Mouse (Mus musculus): ENCODE data around the gene Kif1b. TPM values are rescaled to one million over a fixed set of nuclear protein-coding genes. Genes with fewer than 3 reads are reported as not detected.

Gene Kif1b
- polyA plus RNA-seq, 1 experiment = 254 TPM

DNA sequence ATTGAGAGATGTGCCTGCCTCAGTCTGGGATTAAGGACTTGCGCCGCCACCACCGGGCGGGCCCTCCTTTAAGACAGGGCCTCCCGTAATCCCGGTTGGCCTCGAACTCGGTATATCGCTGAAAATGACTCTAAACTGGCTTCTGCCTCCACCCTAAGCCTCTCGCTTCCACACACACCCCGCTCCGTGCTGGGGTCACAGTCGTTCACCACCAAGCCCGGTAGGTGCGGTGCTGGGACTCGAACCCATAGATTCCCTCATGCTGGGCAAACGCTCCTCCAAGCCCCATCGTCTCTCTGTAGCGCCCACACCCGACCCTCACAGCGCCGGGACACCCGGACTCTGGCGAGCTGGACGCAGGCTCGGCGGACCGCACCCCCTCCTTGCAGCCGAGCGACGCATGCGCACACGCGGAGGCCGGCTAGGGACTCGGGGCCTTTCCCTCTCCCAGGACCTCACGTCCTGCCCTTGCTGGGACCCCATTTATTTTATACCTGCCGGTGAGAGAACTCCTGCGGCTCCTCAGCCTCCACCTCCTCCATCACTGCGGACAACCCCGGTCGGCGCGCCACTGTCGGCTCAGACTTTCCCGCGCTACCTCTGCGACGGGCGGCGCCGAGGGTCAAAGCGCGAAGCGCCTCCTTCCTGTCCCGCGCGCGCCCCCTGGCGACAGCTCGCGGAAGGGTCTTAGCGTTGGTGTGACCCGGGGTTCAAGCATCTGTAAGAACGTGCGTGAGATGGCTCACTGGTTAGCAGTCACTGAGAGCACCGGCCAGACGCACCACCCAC is 170.3 kb downstream of the Kif1b start, which contains the start of gene Cenps:
Gene Cenps (minus strand): TSS at position 648 of the 789 bp plus-strand sequence.
- peak within 1 kb of the TSS; percentile 80 for H3K4me3 ChIP-seq (replicated peaks; ENCODE audit: insufficient read depth, low read depth, low read length)
- TF ChIP-seq CTCF (IDR thresholded peaks at IDR 0.05; ENCODE audit: borderline replicate concordance, insufficient read depth, low read depth, low read length) (peak; percentile 86), POLR2A (IDR thresholded peaks at IDR 0.05; ENCODE audit: borderline replicate concordance, insufficient read depth, low read length) (no peak)
- H3K27ac ChIP-seq (ENCODE audit: insufficient read depth, low read length) = no peak within 1 kb of the TSS
- 1% methylated on average over 68 of the region's 68 CpGs for WGBS
- no peaks in the 10 kb centered on the region for H3K4me1 ChIP-seq (ENCODE audit: control insufficient read depth, insufficient read depth, low read length)
- DNase-seq = peak; percentile 90 to 93
- H3K27me3 ChIP-seq (ENCODE audit: control insufficient read depth, insufficient read depth, low read length) = no peaks in the 10 kb centered on the region

- DNase-seq = peak in 1 of 2 experiments; percentile 14
- H3K4me3 ChIP-seq (replicated peaks; ENCODE audit: insufficient read depth, low read depth, low read length) = no peak overlapping the region
- H3K27me3 ChIP-seq (ENCODE audit: control insufficient read depth, insufficient read depth, low read length) = no peaks in the 10 kb centered on the region
- H3K27ac ChIP-seq (ENCODE audit: insufficient read depth, low read length) = no peak overlapping the region
- no peaks in the 10 kb centered on the region for H3K4me1 ChIP-seq (ENCODE audit: control insufficient read depth, insufficient read depth, low read length)
- TF ChIP-seq POLR2A (IDR thresholded peaks at IDR 0.05; ENCODE audit: borderline replicate concordance, insufficient read depth, low read length) = no peak
- TF ChIP-seq CTCF (IDR thresholded peaks at IDR 0.05; ENCODE audit: borderline replicate concordance, insufficient read depth, low read depth, low read length) = no peak
- WGBS = 38% methylated on average over 18 of the region's 18 CpGs
Measured at GRCm38 (mm10) chr4:149136116-149136850, 171.2 kb downstream of the Kif1b start.

- Histone ChIP-seq H3K27ac (ENCODE audit: insufficient read depth, low read length) (no peak overlapping the region), H3K4me3 (replicated peaks; ENCODE audit: insufficient read depth, low read depth, low read length) (no peak overlapping the region), H3K4me1 (ENCODE audit: control insufficient read depth, insufficient read depth, low read length) (no peaks in the 10 kb centered on the region), H3K27me3 (ENCODE audit: control insufficient read depth, insufficient read depth, low read length) (no peaks in the 10 kb centered on the region)
- TF ChIP-seq POLR2A (IDR thresholded peaks at IDR 0.05; ENCODE audit: borderline replicate concordance, insufficient read depth, low read length) = no peak
- no peak for TF ChIP-seq CTCF (IDR thresholded peaks at IDR 0.05; ENCODE audit: borderline replicate concordance, insufficient read depth, low read depth, low read length)
- no peak for DNase-seq
- 77% methylated on average over 5 of the region's 5 CpGs for WGBS
Measured at GRCm38 (mm10) chr4:149133395-149133794, 174.1 kb downstream of the Kif1b start.

DNA sequence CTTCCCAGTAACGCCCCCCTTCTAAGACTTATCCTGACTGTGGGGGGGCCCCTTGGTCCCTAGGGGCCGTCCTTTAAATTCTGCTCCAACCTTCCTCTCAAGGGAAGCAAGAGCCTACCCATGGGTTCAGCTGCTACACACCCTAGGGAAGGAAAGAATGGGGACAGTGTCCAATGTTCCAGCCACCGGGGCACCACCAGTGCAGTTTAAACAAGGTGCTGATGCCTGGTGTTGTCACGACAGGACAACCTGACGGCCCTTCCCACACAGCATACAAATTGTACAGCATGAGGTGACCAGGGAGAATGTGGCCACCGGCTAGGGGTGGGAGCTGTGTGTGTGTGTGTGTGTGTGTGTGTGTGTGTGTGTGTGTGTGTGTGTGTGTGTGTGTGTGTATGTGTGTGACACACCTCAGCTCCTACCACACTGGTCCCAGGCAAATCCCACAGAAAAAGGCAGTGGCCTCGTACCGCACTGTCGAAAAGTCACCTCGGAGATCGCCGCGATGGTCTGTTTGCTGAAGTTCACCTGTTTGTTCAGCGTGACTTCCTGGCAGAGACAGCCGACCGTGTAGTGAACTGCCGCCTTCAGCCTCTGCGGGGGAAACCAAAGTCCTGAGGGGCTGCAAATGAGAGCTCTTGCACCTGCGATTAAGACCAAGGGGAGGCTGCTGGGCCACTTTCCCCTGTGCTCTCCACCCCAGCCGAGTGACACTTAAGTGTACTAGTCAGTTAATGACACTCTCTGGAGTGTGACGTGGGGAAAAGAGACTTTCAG is 175.5 kb downstream of the Kif1b start:
- Histone ChIP-seq H3K27me3 (ENCODE audit: control insufficient read depth, insufficient read depth, low read length) (no peaks in the 10 kb centered on the region), H3K4me3 (replicated peaks; ENCODE audit: insufficient read depth, low read depth, low read length) (no peak overlapping the region), H3K27ac (ENCODE audit: insufficient read depth, low read length) (no peak overlapping the region), H3K4me1 (ENCODE audit: control insufficient read depth, insufficient read depth, low read length) (no peaks in the 10 kb centered on the region)
- TF ChIP-seq POLR2A (IDR thresholded peaks at IDR 0.05; ENCODE audit: borderline replicate concordance, insufficient read depth, low read length) (no peak), CTCF (IDR thresholded peaks at IDR 0.05; ENCODE audit: borderline replicate concordance, insufficient read depth, low read depth, low read length) (no peak)
- DNase-seq = no peak
- WGBS = 87% methylated on average over 21 of the region's 21 CpGs

DNA sequence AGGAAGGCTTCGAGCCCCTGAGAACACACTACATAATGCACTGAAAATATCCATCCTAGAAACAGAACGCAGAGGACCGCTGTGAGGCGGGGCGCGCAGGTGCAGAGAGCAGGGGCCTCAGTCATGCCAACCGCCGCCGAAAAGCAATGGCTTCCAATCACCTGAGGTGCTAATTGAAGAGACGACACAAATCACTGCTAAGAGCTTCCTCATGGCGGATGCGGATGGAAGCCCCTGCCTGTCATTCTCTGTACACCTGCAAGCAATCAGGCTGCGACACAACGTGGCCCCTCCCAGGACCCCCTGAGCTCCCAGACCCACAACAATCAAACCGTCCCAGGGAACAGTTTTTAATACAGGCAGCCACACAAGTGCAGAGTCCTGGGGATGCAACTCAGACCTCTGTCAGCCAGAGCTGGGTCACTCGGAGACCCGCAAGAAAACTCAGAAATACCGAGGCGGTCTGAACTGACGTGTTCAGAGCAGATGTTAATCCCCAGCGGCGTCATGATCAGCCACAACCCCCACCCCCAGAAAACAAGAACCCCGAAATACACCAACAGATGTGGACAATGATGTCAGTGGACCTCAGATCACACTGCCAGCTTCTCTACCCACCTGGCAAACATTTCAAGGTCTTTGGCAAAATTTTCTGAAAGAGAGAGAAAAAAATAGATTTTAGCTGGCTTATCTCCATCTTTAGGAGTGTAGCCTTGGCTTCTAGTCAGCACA is 176.3 kb downstream of the Kif1b start:
- 82% methylated on average over 23 of the region's 23 CpGs for WGBS

GRCm38 (mm10) chr4:149128467-149128866 is 179.0 kb downstream of the Kif1b start:
- TF ChIP-seq CTCF (IDR thresholded peaks at IDR 0.05; ENCODE audit: borderline replicate concordance, insufficient read depth, low read depth, low read length) (no peak), POLR2A (IDR thresholded peaks at IDR 0.05; ENCODE audit: borderline replicate concordance, insufficient read depth, low read length) (no peak)
- H3K27ac ChIP-seq (ENCODE audit: insufficient read depth, low read length) = no peak overlapping the region
- no peak for DNase-seq
- H3K4me3 ChIP-seq (replicated peaks; ENCODE audit: insufficient read depth, low read depth, low read length) = no peak overlapping the region
- 88% methylated on average over 18 of the region's 18 CpGs for WGBS
- H3K4me1 ChIP-seq (ENCODE audit: control insufficient read depth, insufficient read depth, low read length) = no peaks in the 10 kb centered on the region
- H3K27me3 ChIP-seq (ENCODE audit: control insufficient read depth, insufficient read depth, low read length) = no peaks in the 10 kb centered on the region

More for the DNA sequence above, 176.3 kb downstream of the Kif1b start:
- no peaks in the 10 kb centered on the region for H3K4me1 ChIP-seq (ENCODE audit: control insufficient read depth, insufficient read depth, low read length)
- no peak for DNase-seq
- no peaks in the 10 kb centered on the region for H3K27me3 ChIP-seq (ENCODE audit: control insufficient read depth, insufficient read depth, low read length)
- no peak overlapping the region for H3K27ac ChIP-seq (ENCODE audit: insufficient read depth, low read length)
- no peak overlapping the region for H3K4me3 ChIP-seq (replicated peaks; ENCODE audit: insufficient read depth, low read depth, low read length)
- no peak for TF ChIP-seq POLR2A (IDR thresholded peaks at IDR 0.05; ENCODE audit: borderline replicate concordance, insufficient read depth, low read length)
- no peak for TF ChIP-seq CTCF (IDR thresholded peaks at IDR 0.05; ENCODE audit: borderline replicate concordance, insufficient read depth, low read depth, low read length)

DNA sequence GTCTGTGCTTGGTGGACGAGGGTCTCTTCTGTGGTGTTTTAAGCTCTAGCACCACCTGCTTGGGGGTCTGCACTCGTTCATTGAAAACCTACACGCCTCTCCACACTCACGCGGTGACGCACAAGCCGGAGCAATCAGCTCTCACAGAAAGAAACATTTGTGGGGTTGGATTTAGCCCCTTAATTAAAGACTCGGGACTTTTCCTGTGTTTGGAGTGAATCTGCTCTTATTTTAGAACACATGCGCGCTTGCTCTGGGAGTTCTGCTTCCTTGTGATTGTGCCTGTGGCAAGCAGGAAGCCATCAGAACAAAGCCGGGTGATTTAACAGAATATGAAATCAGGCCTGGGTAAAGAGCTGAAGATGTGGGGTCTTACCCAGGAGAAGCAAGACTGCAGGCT is 180.8 kb downstream of the Kif1b start, which contains the start of gene Cort:
Gene Cort (minus strand): TSS at position 101 of the 400 bp plus-strand sequence.
- Histone ChIP-seq H3K4me1 (ENCODE audit: control insufficient read depth, insufficient read depth, low read length) (no peaks in the 10 kb centered on the region), H3K27me3 (ENCODE audit: control insufficient read depth, insufficient read depth, low read length) (no peaks in the 10 kb centered on the region), H3K4me3 (replicated peaks; ENCODE audit: insufficient read depth, low read depth, low read length) (no peak within 1 kb of the TSS), H3K27ac (ENCODE audit: insufficient read depth, low read length) (no peak within 1 kb of the TSS)
- WGBS = 86% methylated on average over 11 of the region's 11 CpGs
- TF ChIP-seq CTCF (IDR thresholded peaks at IDR 0.05; ENCODE audit: borderline replicate concordance, insufficient read depth, low read depth, low read length) (no peak), POLR2A (IDR thresholded peaks at IDR 0.05; ENCODE audit: borderline replicate concordance, insufficient read depth, low read length) (no peak)
- DNase-seq = no peak

Other genes starting within 250 kb of the Kif1b start
- 48.5 and 52.5 TPM in 2 replicates for gene Pex14, start 207.8 kb downstream of the Kif1b start, polyA plus RNA-seq (2012; rRNA removed)
- gene Dffa, start 203.5 kb downstream of the Kif1b start, polyA plus RNA-seq (2012; rRNA removed) = 60.3 and 72.7 TPM in 2 replicates
- gene Cort, start 180.9 kb downstream of the Kif1b start, polyA plus RNA-seq (2012; rRNA removed) = 0.17 and 0.29 TPM in 2 replicates
- gene Cenps, start 170.1 kb downstream of the Kif1b start, polyA plus RNA-seq (2012; rRNA removed) = 6.3 and 6.4 TPM in 2 replicates
- 52.3 and 53.3 TPM in 2 replicates for gene Pgd, start 140.9 kb downstream of the Kif1b start, polyA plus RNA-seq (2012; rRNA removed)
- 123 and 132 TPM in 2 replicates for gene Ube4b, start 119.1 kb upstream of the Kif1b start, polyA plus RNA-seq (2012; rRNA removed)
- gene Rbp7, start 147.3 kb upstream of the Kif1b start, polyA plus RNA-seq (2012; rRNA removed) = 0.54 and 0.74 TPM in 2 replicates
- gene Tmem274, start 169.7 kb upstream of the Kif1b start, polyA plus RNA-seq (2012; rRNA removed) = 0.41 and 0.51 TPM in 2 replicates
- gene Nmnat1, start 177.5 kb upstream of the Kif1b start, polyA plus RNA-seq (2012; rRNA removed) = 11.2 and 11.6 TPM in 2 replicates
- 14.2 and 15.3 TPM in 2 replicates for gene Lzic, start 177.5 kb upstream of the Kif1b start, polyA plus RNA-seq (2012; rRNA removed)
- 33.3 and 34.6 TPM in 2 replicates for gene Ctnnbip1, start 210.5 kb upstream of the Kif1b start, polyA plus RNA-seq (2012; rRNA removed)

All from cerebellum, adult 2 months (tissue).